Mouse (Mus musculus): ENCODE measurements around the gene Tmtc2. TPM values are rescaled to one million over a fixed set of nuclear protein-coding genes. Genes with fewer than 3 reads are reported as not detected.

Gene Tmtc2
- total and polyA plus RNA-seq, 3 experiments = not detected

DNA sequence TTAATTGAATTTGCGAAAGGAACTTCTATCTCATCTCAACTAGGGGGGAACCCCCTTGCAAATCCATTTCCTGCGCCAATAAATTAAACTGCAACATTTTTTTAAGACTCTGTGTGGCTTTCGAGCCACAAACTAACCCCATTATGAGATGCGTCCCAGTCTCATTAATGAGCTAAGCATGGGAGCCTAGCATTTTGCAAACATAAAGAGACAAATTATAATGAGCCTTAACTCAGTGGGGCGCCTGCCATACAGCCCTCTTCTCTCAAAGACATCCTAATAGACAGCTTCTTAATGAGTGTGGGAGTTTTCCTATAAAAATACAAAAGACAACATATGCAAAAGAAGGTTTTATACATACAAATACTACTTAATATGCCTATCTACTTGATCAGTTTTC lies 193.0 kb downstream of the Tmtc2 start:
- in situ Hi-C loops (cut with MboI; ENCODE audit: low pct_ligation_motif_present, low pct_unique_long_range_greater_than_20kb, low sequenced_read_pairs) = no loop called here
- dilution Hi-C loops (cut with MboI; ENCODE audit: extremely low pct_ligation_motif_present, extremely low pct_unique_long_range_greater_than_20kb, low sequenced_read_pairs) = no loop called here

GRCm38 (mm10) chr10:105380584-105380983 lies 193.7 kb downstream of the Tmtc2 start:
- DNase-seq (ENCODE audit: extremely low read depth) = no peak
- Histone ChIP-seq H3K27me3 (replicated peaks) (no peaks in the 10 kb centered on the region), H3K4me2 (ENCODE audit: insufficient read depth, low read depth, poor library complexity, severe bottlenecking) (no peak overlapping the region), H3K9me3 (replicated peaks; ENCODE audit: low read length) (peaks cover 40% of the 10 kb centered on the region), H3K4me3 (replicated peaks in 1 of 3; ENCODE audit: low read depth in 2 of 3, low read length in 2 of 3, poor library complexity in 1 of 3) (no peak overlapping the region), H3K9ac (ENCODE audit: insufficient read depth, low read depth) (no peak overlapping the region), H3K27ac (ENCODE audit: insufficient read depth, low read depth) (no peak overlapping the region), H3K4me1 (ENCODE audit: control insufficient read depth in 1 of 2, insufficient read depth in 2 of 2) (no peaks in the 10 kb centered on the region), H3K79me2 (replicated peaks; ENCODE audit: control insufficient read depth, extremely low read depth, insufficient read depth, poor library complexity, severe bottlenecking) (no peaks in the 10 kb centered on the region), H3K36me3 (replicated peaks in 1 of 2; ENCODE audit: control insufficient read depth in 1 of 2, insufficient read depth in 1 of 2, low read length in 1 of 2) (no peaks in the 10 kb centered on the region)
- TF ChIP-seq JUN (IDR thresholded peaks at IDR 0.05; ENCODE audit: insufficient read depth, low read depth, low read length) (no peak), KAT2A (IDR thresholded peaks at IDR 0.05; ENCODE audit: insufficient replicate concordance, low read length) (no peak), POLR2A (IDR thresholded peaks at IDR 0.05; ENCODE audit: low read depth, low read length) (no peak), POLR2AphosphoS2 (IDR thresholded peaks at IDR 0.05; ENCODE audit: low read depth, low read length) (no peak), SMC3 (IDR thresholded peaks at IDR 0.05; ENCODE audit: low read depth, low read length) (no peak), TCF12 (IDR thresholded peaks at IDR 0.05; ENCODE audit: low read depth, low read length) (no peak), ZC3H11A (IDR thresholded peaks at IDR 0.05; ENCODE audit: low read depth, low read length) (no peak)
- dilution Hi-C loops (cut with MboI; ENCODE audit: extremely low pct_ligation_motif_present, extremely low pct_unique_long_range_greater_than_20kb, low sequenced_read_pairs) = no loop called here
- in situ Hi-C loops (cut with MboI; ENCODE audit: low pct_ligation_motif_present, low pct_unique_long_range_greater_than_20kb, low sequenced_read_pairs) = no loop called here

More for the DNA sequence above, 193.0 kb downstream of the Tmtc2 start:
- no peaks in the 10 kb centered on the region for H3K79me2 ChIP-seq (replicated peaks; ENCODE audit: control insufficient read depth, extremely low read depth, insufficient read depth, poor library complexity, severe bottlenecking)
- no peak overlapping the region for H3K4me3 ChIP-seq (replicated peaks in 1 of 3; ENCODE audit: low read depth in 2 of 3, low read length in 2 of 3, poor library complexity in 1 of 3)
- no peaks in the 10 kb centered on the region for H3K36me3 ChIP-seq (replicated peaks in 1 of 2; ENCODE audit: control insufficient read depth in 1 of 2, insufficient read depth in 1 of 2, low read length in 1 of 2)
- H3K27me3 ChIP-seq (replicated peaks) = no peaks in the 10 kb centered on the region
- H3K4me2 ChIP-seq (ENCODE audit: insufficient read depth, low read depth, poor library complexity, severe bottlenecking) = no peak overlapping the region
- peaks cover 40% of the 10 kb centered on the region for H3K9me3 ChIP-seq (replicated peaks; ENCODE audit: low read length)
- H3K27ac ChIP-seq (ENCODE audit: insufficient read depth, low read depth) = no peak overlapping the region
- TF ChIP-seq RCOR1 (conservative IDR thresholded peaks at IDR 0.05; ENCODE audit: low read depth, low read length) = no peak
- no peak for TF ChIP-seq USF2 (conservative IDR thresholded peaks at IDR 0.05; ENCODE audit: low read depth, low read length)
- TF ChIP-seq USF1 (IDR thresholded peaks at IDR 0.05; ENCODE audit: low read depth, low read length) = no peak
- TF ChIP-seq POLR2A (IDR thresholded peaks at IDR 0.05; ENCODE audit: low read depth, low read length) = no peak
- no peak for TF ChIP-seq IRF4 (IDR thresholded peaks at IDR 0.05; ENCODE audit: low read depth, low read length)
- TF ChIP-seq HCFC1 (IDR thresholded peaks at IDR 0.05; ENCODE audit: low read depth, low read length) = no peak
- TF ChIP-seq NELFE (IDR thresholded peaks at IDR 0.05; ENCODE audit: low read depth, low read length) = no peak
- TF ChIP-seq SMC3 (IDR thresholded peaks at IDR 0.05; ENCODE audit: low read depth, low read length) = no peak
- TF ChIP-seq ZC3H11A (IDR thresholded peaks at IDR 0.05; ENCODE audit: low read depth, low read length) = no peak
- TF ChIP-seq TCF12 (IDR thresholded peaks at IDR 0.05; ENCODE audit: low read depth, low read length) = no peak
- no peak for TF ChIP-seq MAZ (IDR thresholded peaks at IDR 0.05; ENCODE audit: low read depth, low read length)
- TF ChIP-seq SIN3A (IDR thresholded peaks at IDR 0.05; ENCODE audit: low read length) = no peak
- no peak for TF ChIP-seq ZKSCAN1 (IDR thresholded peaks at IDR 0.05; ENCODE audit: borderline replicate concordance, low read depth, low read length)
- no peak for TF ChIP-seq ZNF384 (IDR thresholded peaks at IDR 0.05; ENCODE audit: low read depth, low read length)
- TF ChIP-seq ZMIZ1 (IDR thresholded peaks at IDR 0.05; ENCODE audit: low read depth, low read length) = no peak
- no peak for TF ChIP-seq MYC (IDR thresholded peaks at IDR 0.05; ENCODE audit: low read depth, low read length)
- TF ChIP-seq MEF2A (IDR thresholded peaks at IDR 0.05; ENCODE audit: borderline replicate concordance, low read depth, low read length) = no peak
- no peak for TF ChIP-seq MAX (IDR thresholded peaks at IDR 0.05; ENCODE audit: low read length)
- no peak overlapping the region for H3K9ac ChIP-seq (ENCODE audit: insufficient read depth, low read depth)
- no peaks in the 10 kb centered on the region for H3K4me1 ChIP-seq (ENCODE audit: control insufficient read depth in 1 of 2, insufficient read depth in 2 of 2)
- no peak for DNase-seq (ENCODE audit: extremely low read depth)

Measured in CH12.LX (cell line).